Mouse (Mus musculus) heart, embryonic 16.5 days (tissue): ENCODE measurements around the gene Kif1b. TPM values are rescaled to one million over a fixed set of nuclear protein-coding genes. Genes with fewer than 3 reads are reported as not detected.
"Not testable (repeated sequence)": the region's sequence is repeated elsewhere in the genome, so short reads cannot be mapped to it uniquely, and the experiment has no call there.

Experiments
- ATAC-seq: fragments of 200-750 bp; cut with Nextera tagmentation; replicated peaks from 2 replicates; pipeline ENCODE4 v1.8.0; 2017; ENCODE audit warnings: moderate number of reproducible peaks; ENCODE audit not compliant: insufficient read depth, low FRiP score; ENCODE audit errors: extremely low read depth
- H3K27ac ChIP-seq: fragments of 300-500 bp; sonication (generic); 2 replicates; pipeline ENCODE4 v1.5.1; 2014; ENCODE audit warnings: mild to moderate bottlenecking, low read length, control low read depth, moderate library complexity
- H3K27me3 ChIP-seq: fragments of 300-500 bp; sonication (generic); 2 replicates; pipeline ENCODE4 v1.6.1; 2014; ENCODE audit warnings: low read length, mixed read lengths; ENCODE audit not compliant: control insufficient read depth, insufficient read depth
- H3K36me3 ChIP-seq: fragments of 300-500 bp; sonication (generic); 2 replicates; pipeline ENCODE4 v1.6.1; 2014; ENCODE audit not compliant: control insufficient read depth, insufficient read depth
- H3K4me1 ChIP-seq: fragments of 300-500 bp; sonication (generic); 2 replicates; pipeline ENCODE4 v1.6.1; 2014; ENCODE audit warnings: low read length, mixed read lengths; ENCODE audit not compliant: control insufficient read depth, insufficient read depth
- H3K4me2 ChIP-seq: fragments of 300-500 bp; sonication (generic); 2 replicates; pipeline ENCODE4 v1.6.1; 2014; ENCODE audit warnings: low read depth, mild to moderate bottlenecking, control low read depth, low read length
- H3K4me3 ChIP-seq: fragments of 300-500 bp; sonication (generic); 2 replicates; pipeline ENCODE4 v1.5.1; 2014; ENCODE audit warnings: mild to moderate bottlenecking, control low read depth, low read length
- H3K9ac ChIP-seq: fragments of 300-500 bp; sonication (generic); 2 replicates; pipeline ENCODE4 v1.6.1; 2014; ENCODE audit warnings: low read length, control low read depth
- H3K9me3 ChIP-seq: fragments of 300-500 bp; sonication (generic); replicated peaks from 2 replicates; pipeline ENCODE4 v1.6.1; 2016; ENCODE audit warnings: low read length; ENCODE audit not compliant: control insufficient read depth
- WGBS: fragments of 180-500 bp; shearing (Covaris S2); extraction: QIAGEN DNeasy Blood & Tissue Kit; methylation state at CpG from one replicate; pipeline ENCODE4 v1.1.7; 2014; 5-methylcytosine and 5-hydroxymethylcytosine counted together
- polyA plus RNA-seq: library from polyadenylated mRNA; unstranded; fragments of >200 nt; fragmentation: Nextera tagmentation; extraction: Ambion mirVana; gene quantifications from 2 replicates; pipeline ENCODE4 v1.2.1, GENCODE M21; 2015

Gene Kif1b
- polyA plus RNA-seq, 1 experiment from 2014 or later, result 39.8 TPM

GRCm38 (mm10) chr4:149214468-149214867, 93.0 kb downstream of the Kif1b start:
- not testable (repeated sequence) for H3K4me1 ChIP-seq, H3K9ac ChIP-seq, H3K27ac ChIP-seq, H3K4me3 ChIP-seq, H3K9me3 ChIP-seq, H3K4me2 ChIP-seq, H3K27me3 ChIP-seq, ATAC-seq
- peaks cover 37% of the 10 kb centered on the region for H3K36me3 ChIP-seq
- 90% methylated on average over 2 of the region's 2 CpGs for WGBS

- H3K36me3 ChIP-seq, result peaks cover 41% of the 10 kb centered on the region
- no peak overlapping the region for H3K27ac ChIP-seq
- no peak overlapping the region for H3K4me2 ChIP-seq
- H3K9me3 ChIP-seq, result no peaks in the 10 kb centered on the region
- H3K9ac ChIP-seq, result no peak overlapping the region
- no peak for ATAC-seq
- H3K4me3 ChIP-seq, result no peak overlapping the region
- 90% methylated on average over 9 of the region's 9 CpGs for WGBS
- no peaks in the 10 kb centered on the region for H3K27me3 ChIP-seq
- no peaks in the 10 kb centered on the region for H3K4me1 ChIP-seq
Observed at GRCm38 (mm10) chr4:149213466-149213865, 94.0 kb downstream of the Kif1b start.

- not testable (repeated sequence) for H3K4me3 ChIP-seq, H3K4me2 ChIP-seq, ATAC-seq, H3K9ac ChIP-seq, H3K9me3 ChIP-seq, H3K27me3 ChIP-seq, H3K27ac ChIP-seq, H3K4me1 ChIP-seq
- WGBS, result 92% methylated on average over 6 of the region's 6 CpGs
- H3K36me3 ChIP-seq, result peaks cover 49% of the 10 kb centered on the region
Observed at GRCm38 (mm10) chr4:149211441-149211840, 96.1 kb downstream of the Kif1b start.

- Histone ChIP-seq H3K27ac (peak overlapping the region; percentile 14; the same call in 1 of the 2 replicates), H3K4me3 (no peak overlapping the region), H3K9me3 (no peaks in the 10 kb centered on the region), H3K36me3 (peaks cover 25% of the 10 kb centered on the region), H3K4me2 (no peak overlapping the region), H3K27me3 (no peaks in the 10 kb centered on the region), H3K4me1 (0 out of 2 replicates have a peak, but pooled peaks cover 3% of the 10 kb centered on the region), H3K9ac (no peak overlapping the region)
- no peak; the same call in 1 of the 2 replicates for ATAC-seq
- WGBS, result 38% methylated on average over 3 of the region's 3 CpGs
Observed at GRCm38 (mm10) chr4:149202467-149202866, 105.0 kb downstream of the Kif1b start.

- Histone ChIP-seq H3K27ac (no peak overlapping the region), H3K27me3 (no peaks in the 10 kb centered on the region), H3K36me3 (peaks cover 22% of the 10 kb centered on the region), H3K4me2 (no peak overlapping the region), H3K9ac (no peak overlapping the region), H3K4me1 (0 out of 2 replicates have a peak, but pooled peaks cover 3% of the 10 kb centered on the region), H3K9me3 (no peaks in the 10 kb centered on the region), H3K4me3 (no peak overlapping the region)
- WGBS, result 88% methylated on average over 4 of the region's 4 CpGs
- ATAC-seq, result no peak
Observed at GRCm38 (mm10) chr4:149201110-149201509, 106.4 kb downstream of the Kif1b start.

- H3K9ac ChIP-seq, result no peak overlapping the region
- H3K4me2 ChIP-seq, result no peak overlapping the region
- H3K36me3 ChIP-seq, result peaks cover 21% of the 10 kb centered on the region
- no peaks in the 10 kb centered on the region for H3K9me3 ChIP-seq
- H3K27ac ChIP-seq, result no peak overlapping the region
- no peak for ATAC-seq
- no peak overlapping the region for H3K4me3 ChIP-seq
- H3K27me3 ChIP-seq, result no peaks in the 10 kb centered on the region
- WGBS, result 50% methylated on average over 1 of the region's 1 CpGs
- H3K4me1 ChIP-seq, result no peaks in the 10 kb centered on the region
Observed at GRCm38 (mm10) chr4:149197180-149197579, 110.3 kb downstream of the Kif1b start.

- H3K4me3 ChIP-seq, result no peak overlapping the region
- ATAC-seq, result no peak
- H3K9ac ChIP-seq, result no peak overlapping the region
- H3K27me3 ChIP-seq, result no peaks in the 10 kb centered on the region
- no peak overlapping the region for H3K4me2 ChIP-seq
- H3K4me1 ChIP-seq, result no peaks in the 10 kb centered on the region
- H3K27ac ChIP-seq, result no peak overlapping the region
- no peaks in the 10 kb centered on the region for H3K9me3 ChIP-seq
- 42% methylated on average over 7 of the region's 7 CpGs for WGBS
- H3K36me3 ChIP-seq, result peaks cover 32% of the 10 kb centered on the region
Observed at GRCm38 (mm10) chr4:149191103-149191502, 116.4 kb downstream of the Kif1b start.

GRCm38 (mm10) chr4:149188563-149188962, 118.9 kb downstream of the Kif1b start:
- Histone ChIP-seq H3K36me3 (peaks cover 44% of the 10 kb centered on the region), H3K9ac (no peak overlapping the region), H3K4me1 (no peaks in the 10 kb centered on the region), H3K4me2 (no peak overlapping the region), H3K9me3 (no peaks in the 10 kb centered on the region), H3K4me3 (no peak overlapping the region), H3K27ac (no peak overlapping the region), H3K27me3 (no peaks in the 10 kb centered on the region)
- 85% methylated on average over 2 of the region's 2 CpGs for WGBS
- no peak for ATAC-seq

- 66% methylated on average over 4 of the region's 4 CpGs for WGBS
- peaks cover 50% of the 10 kb centered on the region for H3K36me3 ChIP-seq
- no peaks in the 10 kb centered on the region for H3K9me3 ChIP-seq
- no peak overlapping the region for H3K27ac ChIP-seq
- ATAC-seq, result no peak
- H3K4me2 ChIP-seq, result no peak overlapping the region
- H3K9ac ChIP-seq, result no peak overlapping the region
- no peaks in the 10 kb centered on the region for H3K27me3 ChIP-seq
- no peaks in the 10 kb centered on the region for H3K4me1 ChIP-seq
- H3K4me3 ChIP-seq, result no peak overlapping the region
Observed at GRCm38 (mm10) chr4:149182755-149183154, 124.7 kb downstream of the Kif1b start.
